Mouse (Mus musculus): Measurements from ENCODE around the gene Zfp53. TPM values are rescaled to one million over a fixed set of nuclear protein-coding genes. Genes with fewer than 3 reads are reported as not detected.

The Zfp53 gene
- polyA plus RNA-seq, 1 experiment from 2014 or later: 9.6 TPM

DNA sequence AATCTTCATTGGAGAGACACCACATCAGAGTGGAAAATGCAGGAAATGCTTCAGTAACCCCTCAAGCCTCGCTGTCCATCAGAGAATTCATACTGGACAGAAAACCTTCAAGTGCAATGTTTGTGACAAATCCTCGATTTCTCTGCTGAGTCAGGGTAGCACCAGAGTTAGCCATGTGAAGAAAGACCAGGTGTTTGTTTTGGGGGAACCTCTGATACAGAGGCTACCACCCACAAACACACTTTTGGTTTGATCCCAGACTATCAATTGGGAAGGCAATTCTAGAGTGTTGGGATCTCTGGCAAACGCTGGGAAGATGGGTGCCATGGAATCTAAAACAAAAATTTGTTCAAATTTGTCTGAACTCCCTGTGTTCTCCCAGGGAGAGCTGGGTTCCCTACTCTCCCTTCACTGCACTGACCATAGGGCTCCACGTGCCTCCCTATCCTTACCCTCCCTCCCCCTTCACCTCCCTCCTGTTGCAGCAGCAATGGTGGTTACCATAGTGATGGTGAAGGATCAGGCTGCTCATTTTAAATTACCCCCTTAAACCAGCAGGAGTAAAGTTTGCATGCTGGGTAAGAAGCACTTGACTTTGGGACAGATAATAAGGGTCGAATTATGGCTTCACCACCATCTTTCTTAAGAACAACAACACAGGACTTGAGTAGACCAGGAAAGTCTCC, 42.0 kb downstream of the Zfp53 start:
- Histone ChIP-seq H3K4me3 (replicated peaks) (no peak overlapping the region), H3K27ac (no peak overlapping the region), H3K4me2 (no peak overlapping the region), H3K27me3 (no peaks in the 10 kb centered on the region), H3K4me1 (replicated peaks) (peaks cover 13% of the 10 kb centered on the region; the same call in 1 of the 2 replicates), H3K9me3 (no peaks in the 10 kb centered on the region), H3K36me3 (no peaks in the 10 kb centered on the region), H3K9ac (replicated peaks) (no peak overlapping the region)
- no peak for ATAC-seq (ENCODE audit: insufficient number of reproducible peaks, insufficient read depth, low FRiP score, low TSS enrichment, low read depth)
- 73% methylated on average over 5 of the region's 5 CpGs for WGBS

DNA sequence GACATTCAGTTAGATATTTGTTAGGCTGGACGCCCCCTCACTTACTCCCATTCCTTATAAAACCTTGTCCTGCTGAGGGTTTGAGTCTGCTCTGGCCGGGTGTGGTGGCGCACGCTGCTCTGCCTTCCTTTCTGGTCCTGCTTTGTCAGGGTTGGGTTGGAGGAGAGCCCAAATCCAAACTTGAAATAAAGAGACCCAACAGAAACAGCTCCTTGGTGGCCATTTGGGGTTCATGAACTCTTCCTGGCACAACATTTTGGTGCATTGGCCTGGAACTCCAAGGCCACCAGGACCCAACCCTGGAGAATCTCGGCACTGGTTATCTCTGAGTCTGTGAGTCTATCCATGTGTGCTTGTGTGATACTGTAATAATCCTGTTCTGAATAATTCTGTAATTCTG, 42.8 kb downstream of the Zfp53 start:
- no peaks in the 10 kb centered on the region for H3K27me3 ChIP-seq
- WGBS: 81% methylated on average over 5 of the region's 5 CpGs
- no peaks in the 10 kb centered on the region for H3K36me3 ChIP-seq
- no peak for ATAC-seq (ENCODE audit: insufficient number of reproducible peaks, insufficient read depth, low FRiP score, low TSS enrichment, low read depth)
- peak overlapping the region; percentile 64 for H3K4me2 ChIP-seq
- peak overlapping the region; percentile 94 for H3K9ac ChIP-seq (replicated peaks)
- H3K9me3 ChIP-seq: no peaks in the 10 kb centered on the region
- peaks cover 13% of the 10 kb centered on the region; the same call in 1 of the 2 replicates for H3K4me1 ChIP-seq (replicated peaks)
- H3K27ac ChIP-seq: peak overlapping the region; percentile 98
- H3K4me3 ChIP-seq (replicated peaks): peak overlapping the region; percentile 70

DNA sequence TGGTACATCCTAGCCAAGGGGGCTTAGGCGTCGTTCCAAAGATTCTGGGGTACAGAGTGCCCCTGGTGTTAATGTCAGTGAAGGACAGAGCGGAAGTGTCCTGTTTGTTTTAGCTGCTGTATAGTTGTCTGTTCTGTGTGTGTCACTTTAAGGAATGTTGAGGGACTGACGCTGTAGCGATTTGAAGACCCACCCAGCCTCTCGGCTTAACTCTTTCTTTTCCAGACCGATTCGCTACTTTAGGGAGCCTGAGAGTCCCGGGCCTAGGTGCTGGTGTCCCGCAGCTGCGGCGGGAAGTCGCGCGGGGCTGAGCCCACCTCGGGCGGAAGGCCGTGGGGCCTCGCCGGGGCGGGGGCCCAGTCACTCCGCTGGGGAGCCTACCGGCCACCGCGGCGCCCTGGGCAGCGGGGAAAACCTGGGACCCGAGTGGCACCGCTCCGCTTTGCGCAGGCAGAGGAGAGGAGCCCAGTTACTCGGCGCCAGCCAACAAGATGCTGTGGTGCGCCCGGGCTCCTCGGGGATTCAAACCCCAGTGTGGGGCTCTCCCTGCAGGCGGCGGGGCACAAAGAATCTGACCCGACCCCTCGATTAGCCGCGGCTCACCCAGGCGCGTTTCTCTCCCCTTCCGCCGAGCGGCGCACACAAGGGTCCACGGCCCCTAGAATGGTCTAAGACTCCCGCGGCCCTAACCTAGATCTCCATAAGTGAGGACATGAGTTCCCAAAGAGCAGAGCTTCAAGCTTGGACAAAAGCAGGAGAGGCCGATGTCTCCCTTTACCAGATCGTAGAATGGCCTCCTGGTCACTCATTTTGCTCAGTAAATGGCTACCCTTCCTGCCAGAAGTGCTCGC, 43.5 kb downstream of the Zfp53 start:
- Histone ChIP-seq H3K4me3 (replicated peaks) (peak overlapping the region; percentile 70), H3K27ac (peak overlapping the region; percentile 98), H3K9ac (replicated peaks) (peak overlapping the region; percentile 94), H3K36me3 (no peaks in the 10 kb centered on the region), H3K4me1 (replicated peaks) (peaks cover 13% of the 10 kb centered on the region; the same call in 1 of the 2 replicates), H3K4me2 (peak overlapping the region; percentile 64), H3K27me3 (no peaks in the 10 kb centered on the region), H3K9me3 (no peaks in the 10 kb centered on the region)
- WGBS: under 1% methylated on average over 54 of the region's 54 CpGs
- ATAC-seq (ENCODE audit: insufficient number of reproducible peaks, insufficient read depth, low FRiP score, low TSS enrichment, low read depth): peak; percentile 73

DNA sequence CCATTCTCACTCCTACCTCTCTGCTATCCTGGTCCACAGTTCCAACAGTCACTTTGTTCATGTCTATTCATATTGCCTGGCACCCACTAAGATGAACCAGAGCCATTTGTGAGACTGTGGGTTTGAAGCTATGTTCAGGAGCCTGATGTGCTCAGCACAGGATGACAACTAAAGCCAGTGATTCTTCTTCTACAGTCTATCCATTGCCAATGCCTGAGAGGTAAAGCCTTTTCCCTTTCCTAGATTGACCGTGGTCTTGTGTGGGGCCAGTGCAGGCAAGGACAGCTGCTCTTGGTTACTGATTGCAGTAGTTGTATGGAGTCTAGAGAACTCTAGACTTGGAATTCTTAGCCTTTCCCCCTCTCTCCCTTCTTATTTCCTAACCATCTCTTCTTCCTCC, 45.2 kb downstream of the Zfp53 start:
- 95% methylated on average over 1 of the region's 1 CpGs for WGBS
- no peaks in the 10 kb centered on the region for H3K36me3 ChIP-seq
- H3K27ac ChIP-seq: no peak overlapping the region

DNA sequence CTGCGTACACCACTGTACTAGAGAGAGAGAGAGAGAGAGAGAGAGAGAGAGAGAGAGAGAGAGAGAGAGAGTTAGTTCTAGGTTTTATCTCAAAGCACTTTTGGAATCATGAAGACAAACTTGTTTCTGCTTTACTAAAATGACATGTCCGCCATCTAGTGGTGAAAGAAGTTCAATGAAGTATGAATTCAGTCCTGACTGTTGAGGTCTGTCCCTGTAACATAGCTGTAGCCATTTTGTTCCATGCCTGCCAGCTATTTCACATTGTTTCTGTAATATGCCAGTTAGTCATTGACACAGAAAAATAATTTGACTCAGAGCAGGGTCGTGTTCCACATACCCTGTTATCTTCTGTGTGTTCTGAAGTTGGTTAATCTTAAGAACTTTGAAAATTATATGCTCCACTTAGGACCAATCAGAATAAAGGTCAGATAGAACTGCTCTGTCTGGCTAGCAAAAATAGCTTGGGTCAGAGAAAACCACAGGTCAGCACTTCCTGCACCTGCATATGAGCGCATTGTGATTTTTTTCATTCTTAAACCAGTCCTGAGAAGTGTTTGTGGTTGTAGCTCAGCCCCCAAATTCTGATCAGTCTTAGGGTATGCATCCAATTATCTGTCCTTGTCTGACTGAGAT, 45.8 kb downstream of the Zfp53 start:
- Histone ChIP-seq H3K27ac (no peak overlapping the region), H3K4me3 (replicated peaks) (no peak overlapping the region)

More for the DNA sequence above, 45.2 kb downstream of the Zfp53 start:
- H3K9me3 ChIP-seq: no peaks in the 10 kb centered on the region
- peaks cover 13% of the 10 kb centered on the region; the same call in 1 of the 2 replicates for H3K4me1 ChIP-seq (replicated peaks)
- no peak overlapping the region for H3K4me3 ChIP-seq (replicated peaks)
- no peaks in the 10 kb centered on the region for H3K27me3 ChIP-seq
- H3K4me2 ChIP-seq: no peak overlapping the region
- no peak for ATAC-seq (ENCODE audit: insufficient number of reproducible peaks, insufficient read depth, low FRiP score, low TSS enrichment, low read depth)
- no peak overlapping the region for H3K9ac ChIP-seq (replicated peaks)

DNA sequence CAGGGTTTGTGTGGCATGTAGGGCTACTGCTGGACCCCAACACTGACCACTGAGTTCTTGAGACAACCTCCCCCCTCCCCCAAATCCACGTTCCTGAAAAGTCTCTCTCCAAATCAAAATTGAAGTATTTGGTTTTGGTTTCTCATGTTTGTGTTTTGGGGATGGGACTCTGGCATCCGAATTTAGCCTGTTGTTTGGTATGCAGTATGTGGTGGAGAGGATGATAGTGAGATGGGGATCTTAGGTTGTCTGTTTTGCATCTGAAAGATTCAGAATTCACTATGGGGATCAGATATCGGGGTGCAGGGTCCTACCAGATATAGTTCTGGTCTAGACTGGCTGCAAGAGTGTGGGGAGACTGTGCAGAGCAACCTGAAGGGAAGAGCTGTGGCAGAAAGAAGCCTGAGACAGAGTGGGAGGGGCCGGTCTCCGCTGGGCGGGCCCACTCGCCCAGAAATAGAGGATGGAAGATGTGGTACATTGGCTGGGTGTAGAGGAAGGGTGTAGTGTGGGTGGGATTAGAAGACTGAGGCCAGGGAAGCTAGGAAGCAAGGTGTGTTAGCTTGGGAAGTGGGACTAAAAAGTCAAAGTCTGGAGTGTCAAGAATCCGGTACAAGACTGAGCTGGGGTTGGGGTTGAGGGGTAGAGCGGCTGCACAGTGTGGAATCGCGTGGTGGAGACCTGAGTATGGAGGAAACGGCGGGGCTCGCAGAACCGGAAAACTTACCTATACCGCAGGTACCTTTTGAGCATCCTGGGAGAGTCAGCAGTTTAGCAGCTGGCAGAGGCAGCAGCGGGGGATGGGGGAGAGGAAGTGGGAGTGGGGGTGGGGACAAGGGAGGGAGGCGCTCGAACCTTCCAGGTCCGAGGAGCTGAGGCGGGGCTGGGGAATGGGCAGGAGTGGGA, 46.6 kb downstream of the Zfp53 start, which contains the start of gene Zfp52:
Zfp52 (plus strand) TSS at position 444 of the 906 bp plus-strand sequence.
- Histone ChIP-seq H3K4me3 (replicated peaks) (peak within 1 kb of the TSS; percentile 49), H3K9me3 (no peaks in the 10 kb centered on the region), H3K27ac (peak within 1 kb of the TSS; percentile 58; the same call in 1 of the 2 replicates), H3K9ac (replicated peaks) (peak within 1 kb of the TSS; percentile 68), H3K4me1 (replicated peaks) (peaks cover 13% of the 10 kb centered on the region; the same call in 1 of the 2 replicates), H3K27me3 (no peaks in the 10 kb centered on the region), H3K4me2 (peak within 1 kb of the TSS; percentile 75), H3K36me3 (no peaks in the 10 kb centered on the region)
- ATAC-seq (ENCODE audit: insufficient number of reproducible peaks, insufficient read depth, low FRiP score, low TSS enrichment, low read depth): peak; percentile 81
- WGBS: 5% methylated on average over 21 of the region's 21 CpGs

More for the DNA sequence above, 45.8 kb downstream of the Zfp53 start:
- 16% methylated on average over 4 of the region's 4 CpGs for WGBS
- Histone ChIP-seq H3K9ac (replicated peaks) (no peak overlapping the region), H3K36me3 (no peaks in the 10 kb centered on the region), H3K4me2 (peak overlapping the region; percentile 75; the same call in 1 of the 2 replicates), H3K4me1 (replicated peaks) (peaks cover 13% of the 10 kb centered on the region; the same call in 1 of the 2 replicates), H3K27me3 (no peaks in the 10 kb centered on the region), H3K9me3 (no peaks in the 10 kb centered on the region)
- peak; percentile 30 for ATAC-seq (ENCODE audit: insufficient number of reproducible peaks, insufficient read depth, low FRiP score, low TSS enrichment, low read depth)

DNA sequence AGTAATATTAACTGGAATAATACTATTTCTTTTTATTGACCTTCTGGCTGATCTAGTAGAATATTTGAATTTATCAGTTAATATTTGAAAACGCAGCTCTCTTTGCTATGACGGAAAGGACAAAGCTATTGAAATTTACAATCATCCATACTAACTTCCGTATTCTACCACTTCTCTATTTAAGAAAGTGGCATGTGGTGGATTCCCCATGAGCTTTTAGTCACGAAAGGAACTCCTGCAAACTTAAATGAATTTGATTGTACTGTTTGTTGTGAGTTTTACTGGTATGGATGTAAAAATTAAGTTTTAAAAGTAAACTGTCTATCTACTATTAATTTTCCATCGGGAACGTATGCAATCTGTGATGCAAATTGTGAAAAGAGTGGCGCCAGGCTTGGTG, 47.3 kb downstream of the Zfp53 start:
- Histone ChIP-seq H3K36me3 (no peaks in the 10 kb centered on the region), H3K9me3 (no peaks in the 10 kb centered on the region), H3K27me3 (no peaks in the 10 kb centered on the region), H3K4me1 (replicated peaks) (peaks cover 13% of the 10 kb centered on the region; the same call in 1 of the 2 replicates), H3K4me3 (replicated peaks) (peak overlapping the region; percentile 49), H3K9ac (replicated peaks) (peak overlapping the region; percentile 68; the same call in 1 of the 2 replicates), H3K27ac (no peak overlapping the region), H3K4me2 (peak overlapping the region; percentile 75)
- ATAC-seq (ENCODE audit: insufficient number of reproducible peaks, insufficient read depth, low FRiP score, low TSS enrichment, low read depth): no peak
- 41% methylated on average over 7 of the region's 7 CpGs for WGBS

DNA sequence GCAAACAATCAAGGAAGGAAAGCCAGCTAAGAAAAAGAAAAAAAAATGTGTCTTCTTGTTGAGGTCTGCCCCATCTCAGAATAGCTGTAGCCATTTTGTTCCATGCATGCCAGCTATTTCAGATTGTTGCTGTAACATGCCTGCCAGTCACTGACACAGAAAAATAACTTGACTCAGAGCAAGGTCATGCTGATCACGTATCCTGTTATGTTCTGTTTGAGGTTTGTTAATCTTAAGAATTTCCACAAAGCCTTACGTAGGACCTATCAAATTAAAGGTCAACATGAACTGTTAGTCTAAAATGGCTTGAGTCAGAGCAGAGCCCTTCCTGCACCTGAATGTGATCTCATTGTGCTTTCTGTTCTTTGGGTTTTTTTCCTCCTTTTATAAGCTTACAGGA, 47.9 kb downstream of the Zfp53 start:
- Histone ChIP-seq H3K27ac (no peak overlapping the region), H3K4me2 (no peak overlapping the region), H3K9me3 (no peaks in the 10 kb centered on the region), H3K4me3 (replicated peaks) (no peak overlapping the region), H3K9ac (replicated peaks) (no peak overlapping the region), H3K36me3 (no peaks in the 10 kb centered on the region), H3K27me3 (no peaks in the 10 kb centered on the region), H3K4me1 (replicated peaks) (peaks cover 10% of the 10 kb centered on the region; the same call in 1 of the 2 replicates)
- ATAC-seq (ENCODE audit: insufficient number of reproducible peaks, insufficient read depth, low FRiP score, low TSS enrichment, low read depth): no peak
- 84% methylated on average over 2 of the region's 2 CpGs for WGBS

DNA sequence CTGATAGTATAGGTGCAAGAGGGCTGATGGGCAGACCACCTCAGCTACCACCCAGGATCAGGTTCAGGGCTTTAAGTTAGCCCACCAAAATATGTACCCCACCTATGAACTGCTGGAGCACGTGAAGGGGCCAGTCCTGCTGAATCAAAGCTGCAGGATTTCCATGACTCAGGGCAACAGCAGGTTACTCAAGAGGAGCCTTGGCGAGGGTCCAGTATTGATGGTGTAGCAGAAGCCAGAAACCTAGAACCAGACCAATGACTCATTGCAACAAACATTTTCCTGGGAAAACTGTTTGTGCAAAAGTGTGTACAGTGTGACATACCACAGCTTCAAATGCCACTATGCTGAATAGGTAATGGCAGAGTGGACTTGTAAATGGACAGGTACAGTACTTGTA, 69.0 kb downstream of the Zfp53 start:
- Histone ChIP-seq H3K36me3 (peaks cover 8% of the 10 kb centered on the region; the same call in 1 of the 2 replicates), H3K27ac (no peak overlapping the region), H3K9ac (replicated peaks) (no peak overlapping the region), H3K9me3 (no peaks in the 10 kb centered on the region), H3K4me2 (no peak overlapping the region), H3K4me1 (replicated peaks) (no peaks in the 10 kb centered on the region), H3K27me3 (no peaks in the 10 kb centered on the region), H3K4me3 (replicated peaks) (no peak overlapping the region)
- ATAC-seq (ENCODE audit: insufficient number of reproducible peaks, insufficient read depth, low FRiP score, low TSS enrichment, low read depth): no peak
- WGBS: 90% methylated on average over 2 of the region's 2 CpGs

All from limb, embryonic 12.5 days (tissue).